17 mouse cellular contexts compared by ENCODE assay signal in the genomic region with DNA sequence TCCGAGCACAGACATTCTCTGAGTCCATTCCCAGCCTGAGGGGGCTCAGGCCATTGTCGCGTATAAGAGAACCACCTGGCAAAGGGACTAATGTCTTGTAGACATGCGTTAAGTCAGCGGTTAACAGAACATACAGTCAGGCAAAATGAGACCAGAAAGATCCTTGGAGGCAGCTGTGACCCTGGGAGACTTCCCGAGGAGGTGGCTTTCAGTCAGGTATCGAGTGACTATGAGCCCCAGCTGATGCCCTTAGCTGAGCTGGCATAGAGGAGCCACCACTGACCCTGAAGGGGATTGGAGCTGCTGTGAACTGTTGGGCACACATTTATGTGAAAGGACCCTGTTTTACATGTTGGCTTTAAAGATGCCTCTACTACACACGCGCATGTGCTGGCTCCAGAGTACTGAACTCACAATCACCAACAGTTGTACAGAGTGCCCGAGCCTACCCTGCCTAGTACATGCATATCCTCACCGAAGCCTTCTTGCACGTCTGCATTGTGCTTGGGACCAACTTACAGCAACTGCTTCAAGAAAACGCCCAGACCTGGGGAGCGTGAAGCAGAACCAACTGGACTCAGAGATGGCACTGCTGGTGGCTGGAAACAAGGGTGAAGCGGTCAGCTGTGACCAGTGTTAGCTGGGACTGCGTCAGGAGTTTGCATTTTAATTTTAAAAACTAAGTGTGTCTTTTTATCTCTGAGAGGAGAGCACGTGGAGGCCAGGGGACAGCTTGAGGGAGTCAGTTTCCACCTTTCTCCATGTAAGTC. TPM values are rescaled to one million over a fixed set of nuclear protein-coding genes. Genes with fewer than 3 reads are reported as not detected.
DNase-seq lines count a peak whose midpoint lies in the region; ATAC-seq and TF ChIP-seq lines count a peak whose summit lies in the region.
"Had no signal": no experiment of that assay in that cellular context is flagged by ENCODE, and none has a peak within 500 bp of the region (broad histone marks: within the 10 kb centered on the region; RNA-seq: fewer than 3 reads in every experiment).

No protein-coding gene starts in this region.

- no peak for TF ChIP-seq CTCF in heart, adult 2 months (IDR thresholded peaks at IDR 0.05)
- TF ChIP-seq CTCF in midbrain, postnatal 0 days (IDR thresholded peaks at IDR 0.05) = no peak
- no peak for TF ChIP-seq CTCF in stomach, postnatal 0 days (IDR thresholded peaks at IDR 0.05; ENCODE audit: low read depth)

- intact Hi-C loops in heart, adult 2 months (cut with DNase I) = loop anchor here (5.0 kb wide), 1 partner anchor 64 kb away; no protein-coding TSS in a partner anchor

- 86% methylated on average over 17 of the region's 17 CpGs for WGBS in heart, adult 2 months
- WGBS in midbrain, embryonic 10.5 days = 74% methylated on average over 17 of the region's 17 CpGs
- WGBS in midbrain, postnatal 0 days = 68% methylated on average over 17 of the region's 17 CpGs
- WGBS in kidney, embryonic 16.5 days = 61% methylated on average over 17 of the region's 17 CpGs
- 82% methylated on average over 17 of the region's 17 CpGs for WGBS in stomach, postnatal 0 days

- H3K79me2 ChIP-seq in heart, adult 2 months (replicated peaks; ENCODE audit: control insufficient read depth, insufficient read depth, low read length) = no peaks in the 10 kb centered on the region

- ATAC-seq in midbrain, postnatal 0 days (ENCODE audit: low FRiP score) = no peak
- ATAC-seq in kidney, embryonic 16.5 days (ENCODE audit: low FRiP score, low TSS enrichment) = peak; percentile 44; the same call in 1 of the 2 replicates
- ATAC-seq in stomach, postnatal 0 days (ENCODE audit: low FRiP score, low TSS enrichment) = no peak

- H3K4me1 ChIP-seq in heart, adult 2 months (ENCODE audit: control insufficient read depth, insufficient read depth, low read length) = peaks cover 8% of the 10 kb centered on the region
- H3K4me1 ChIP-seq in midbrain, embryonic 10.5 days = peaks cover 37% of the 10 kb centered on the region
- H3K4me1 ChIP-seq in midbrain, postnatal 0 days (ENCODE audit: insufficient read depth, low read length) = 0 out of 2 replicates have a peak, but pooled peaks cover 5% of the 10 kb centered on the region
- H3K4me1 ChIP-seq in kidney, embryonic 16.5 days (ENCODE audit: insufficient read depth, low read length) = peaks cover 26% of the 10 kb centered on the region
- peaks cover 5% of the 10 kb centered on the region for H3K4me1 ChIP-seq in stomach, postnatal 0 days (replicated peaks; ENCODE audit: control insufficient read depth, insufficient read depth)

- TF ChIP-seq EP300 in heart, adult 2 months (IDR thresholded peaks at IDR 0.05; ENCODE audit: insufficient read depth, low read depth, low read length) = no peak
- no peak for TF ChIP-seq EP300 in stomach, postnatal 0 days (optimal IDR thresholded peaks at IDR 0.05)

- H3K9me3 ChIP-seq in midbrain, embryonic 10.5 days (replicated peaks) = no peaks in the 10 kb centered on the region
- H3K9me3 ChIP-seq in midbrain, postnatal 0 days (ENCODE audit: low read length) = no peaks in the 10 kb centered on the region
- no peaks in the 10 kb centered on the region for H3K9me3 ChIP-seq in kidney, embryonic 16.5 days (ENCODE audit: low read length)
- H3K9me3 ChIP-seq in stomach, postnatal 0 days (ENCODE audit: control insufficient read depth, low read length) = no peaks in the 10 kb centered on the region
- H3K9me3 ChIP-seq: embryonic facial prominence, embryonic 12.5 days; limb, embryonic 13.5 days; liver, embryonic 12.5 days; midbrain, embryonic 12.5 days had no signal

- no peak overlapping the region for H3K4me2 ChIP-seq in midbrain, postnatal 0 days (ENCODE audit: low read depth, low read length, poor library complexity, severe bottlenecking)
- H3K4me2 ChIP-seq in kidney, embryonic 16.5 days (replicated peaks; ENCODE audit: low read depth, low read length) = no peak overlapping the region
- no peak overlapping the region for H3K4me2 ChIP-seq in stomach, postnatal 0 days (replicated peaks; ENCODE audit: low read depth)
- H3K4me2 ChIP-seq: embryonic facial prominence, embryonic 12.5 days; heart, embryonic 11.5 days; limb, embryonic 13.5 days; liver, embryonic 12.5 days; midbrain, embryonic 12.5 days had no signal

- H3K4me3 ChIP-seq in heart, adult 2 months = no peak overlapping the region
- H3K4me3 ChIP-seq in midbrain, embryonic 10.5 days = no peak overlapping the region
- no peak overlapping the region for H3K4me3 ChIP-seq in midbrain, postnatal 0 days (ENCODE audit: low read depth, low read length)
- H3K4me3 ChIP-seq in kidney, embryonic 16.5 days (ENCODE audit: low read length) = no peak overlapping the region
- no peak overlapping the region for H3K4me3 ChIP-seq in stomach, postnatal 0 days (ENCODE audit: low read depth, low read length)
- H3K4me3 ChIP-seq: embryonic facial prominence, embryonic 12.5 days; limb, embryonic 13.5 days; liver, embryonic 12.5 days; midbrain, embryonic 12.5 days had no signal

- H3K27ac ChIP-seq in heart, adult 2 months = peak overlapping the region; percentile 83
- 0 out of 2 replicates have a peak overlapping the region, but pooled peaks have one; percentile 3 for H3K27ac ChIP-seq in midbrain, embryonic 10.5 days (replicated peaks)
- H3K27ac ChIP-seq in midbrain, postnatal 0 days (ENCODE audit: low read depth, low read length) = no peak overlapping the region
- peak overlapping the region; percentile 73 for H3K27ac ChIP-seq in kidney, embryonic 16.5 days (ENCODE audit: low read length)
- peak overlapping the region; percentile 58 for H3K27ac ChIP-seq in stomach, postnatal 0 days (replicated peaks)
- H3K27ac ChIP-seq: embryonic facial prominence, embryonic 12.5 days; limb, embryonic 13.5 days; liver, embryonic 12.5 days; midbrain, embryonic 12.5 days had no signal

- no peak for TF ChIP-seq POLR2A in heart, adult 2 months (IDR thresholded peaks at IDR 0.05; ENCODE audit: insufficient read depth, low read depth, low read length)

- DNase-seq in heart, adult 2 months = no peak
- no peak for DNase-seq in heart, adult 11 months
- no peak for DNase-seq in midbrain, embryonic 10.5 days (ENCODE audit: low spot score)
- DNase-seq in midbrain, postnatal 0 days (ENCODE audit: low spot score) = no peak
- no peak for DNase-seq in stomach, postnatal 0 days (ENCODE audit: low spot score)
- no peak for DNase-seq in heart, adult 8-10 months (ENCODE audit: low spot score)
- DNase-seq in yolk sac, embryonic 10.5 days (ENCODE audit: low spot score) = no peak
- DNase-seq: cerebellum, adult 11 months; cerebellum, postnatal 14 days; layer of hippocampus, postnatal 36 days; thymus, postnatal 14 days had no signal

- H3K27me3 ChIP-seq in heart, adult 2 months (ENCODE audit: control insufficient read depth, insufficient read depth, low read length) = no peaks in the 10 kb centered on the region
- no peaks in the 10 kb centered on the region for H3K27me3 ChIP-seq in midbrain, embryonic 10.5 days (ENCODE audit: low read depth, poor library complexity, severe bottlenecking)
- H3K27me3 ChIP-seq in midbrain, postnatal 0 days (ENCODE audit: insufficient read depth, low read length) = no peaks in the 10 kb centered on the region
- no peaks in the 10 kb centered on the region for H3K27me3 ChIP-seq in kidney, embryonic 16.5 days (ENCODE audit: insufficient read depth, low read length)
- H3K27me3 ChIP-seq in stomach, postnatal 0 days (ENCODE audit: control insufficient read depth, insufficient read depth, low read length) = no peaks in the 10 kb centered on the region
- H3K27me3 ChIP-seq: embryonic facial prominence, embryonic 12.5 days; midbrain, embryonic 12.5 days had no signal

- H3K36me3 ChIP-seq in heart, adult 2 months (ENCODE audit: control insufficient read depth, insufficient read depth, low read length) = no peaks in the 10 kb centered on the region
- no peaks in the 10 kb centered on the region for H3K36me3 ChIP-seq in midbrain, embryonic 10.5 days
- H3K36me3 ChIP-seq in midbrain, postnatal 0 days (ENCODE audit: insufficient read depth, low read length) = no peaks in the 10 kb centered on the region
- H3K36me3 ChIP-seq in kidney, embryonic 16.5 days (ENCODE audit: insufficient read depth, low read length) = no peaks in the 10 kb centered on the region
- H3K36me3 ChIP-seq in stomach, postnatal 0 days (ENCODE audit: control insufficient read depth, insufficient read depth, low read length) = no peaks in the 10 kb centered on the region
- H3K36me3 ChIP-seq: embryonic facial prominence, embryonic 12.5 days; limb, embryonic 13.5 days; liver, embryonic 12.5 days; midbrain, embryonic 12.5 days had no signal

- no peak overlapping the region for H3K9ac ChIP-seq in heart, adult 2 months (ENCODE audit: low read depth, low read length)
- H3K9ac ChIP-seq in midbrain, postnatal 0 days (replicated peaks; ENCODE audit: low read length, poor library complexity, severe bottlenecking) = no peak overlapping the region
- 0 out of 2 replicates have a peak overlapping the region, but pooled peaks have one; percentile 25 for H3K9ac ChIP-seq in kidney, embryonic 16.5 days (replicated peaks; ENCODE audit: low read length)
- H3K9ac ChIP-seq in stomach, postnatal 0 days (ENCODE audit: low read length) = no peak overlapping the region
- H3K9ac ChIP-seq: embryonic facial prominence, embryonic 12.5 days; limb, embryonic 13.5 days; liver, embryonic 12.5 days; midbrain, embryonic 12.5 days had no signal

RNA-seq across cellular contexts. Expression of a gene that starts 34.0 kb away (rescaled TPM):
- total RNA-seq in heart, adult 2 months (2021) = 1 to 10 TPM; 2.5 to 3.2 TPM
- 1.0 and 1.1 TPM in 2 replicates for polyA plus RNA-seq in heart, adult 2 months (2012; rRNA removed)
- polyA plus RNA-seq in midbrain, embryonic 10.5 days (2016; fragmentation: Nextera tagmentation; extraction: Ambion mirVana) = 1.7 and 1.9 TPM in 2 replicates
- 2.2 and 3.1 TPM in 2 replicates for total RNA-seq in midbrain, postnatal 0 days (2014; rRNA removed)
- polyA plus RNA-seq in midbrain, postnatal 0 days (2015; fragmentation: Nextera tagmentation; extraction: Ambion mirVana) = 1.4 and 2.4 TPM in 2 replicates
- 5.0 and 5.1 TPM in 2 replicates for polyA plus RNA-seq in kidney, embryonic 16.5 days (2015; fragmentation: Nextera tagmentation; extraction: Ambion mirVana)
- 5.5 and 8.0 TPM in 2 replicates for polyA plus RNA-seq in stomach, postnatal 0 days (2015; fragmentation: Nextera tagmentation; extraction: Ambion mirVana)
- total RNA-seq in heart, adult 8-10 months (2022) = 1 to 10 TPM; 1.8 to 2.4 (median 2.1) TPM
